Mouse (Mus musculus) left cerebral cortex, adult 8-10 months (tissue): ENCODE measurements around the gene Cog7. TPM values are rescaled to one million over a fixed set of nuclear protein-coding genes. Genes with fewer than 3 reads are reported as not detected.
A peak's percentile ranks its signal among the peaks of the same experiment; 100 is the strongest.

Source experiments
- DNase-seq, 2 experiments: peaks; one replicate each; pipeline ENCODE4 v3.0.0; 2022; ENCODE audit warnings: low spot score in 2 of 2
- total RNA-seq, 4 experiments: library from RNA; stranded (reverse); gene quantifications; 2 replicates each; pipeline ENCODE4 v1.2.4; 2022

Gene Cog7
- total RNA-seq, 4 experiments from 2014 or later, result 45.4 to 51.0 (median 48.1) TPM

DNA sequence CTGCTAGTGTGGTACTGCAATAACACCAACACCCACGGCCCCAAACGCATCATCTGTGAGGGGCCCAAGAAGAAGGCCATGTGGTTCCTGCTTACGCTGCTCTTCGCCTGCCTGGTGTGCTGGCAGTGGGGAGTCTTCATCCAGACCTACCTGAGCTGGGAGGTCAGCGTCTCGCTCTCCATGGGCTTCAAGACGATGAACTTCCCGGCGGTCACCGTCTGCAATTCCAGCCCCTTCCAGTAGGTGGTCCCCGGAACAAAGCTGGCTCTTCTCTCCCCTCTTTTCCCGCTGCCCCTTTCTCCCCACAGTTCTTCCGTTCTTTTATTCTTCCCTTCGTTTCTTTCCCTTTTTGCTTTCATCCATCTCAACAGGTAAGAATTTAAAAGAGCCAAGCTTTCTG, 82.2 kb downstream of the Cog7 start:
- no peak for DNase-seq

DNA sequence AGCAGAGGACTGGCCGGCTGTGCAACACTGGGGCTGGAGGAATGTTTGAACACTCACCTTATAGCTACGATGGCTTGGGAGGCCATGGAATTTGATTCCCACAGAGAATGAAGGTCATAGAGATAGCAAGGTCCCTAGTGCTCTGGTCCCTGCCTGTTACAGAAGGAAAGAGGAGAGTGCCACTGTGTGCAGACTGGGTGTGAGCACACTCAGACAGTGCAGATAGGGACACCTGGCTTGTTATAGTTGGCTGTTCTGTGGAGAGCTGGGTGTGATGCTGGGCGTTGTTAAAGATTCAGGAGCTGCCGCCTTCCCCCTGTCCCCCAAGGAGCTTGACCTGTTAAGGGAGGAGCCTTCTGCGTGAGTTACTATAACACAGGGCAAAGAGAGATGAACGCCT, 84.8 kb downstream of the Cog7 start:
- DNase-seq, result no peak

DNA sequence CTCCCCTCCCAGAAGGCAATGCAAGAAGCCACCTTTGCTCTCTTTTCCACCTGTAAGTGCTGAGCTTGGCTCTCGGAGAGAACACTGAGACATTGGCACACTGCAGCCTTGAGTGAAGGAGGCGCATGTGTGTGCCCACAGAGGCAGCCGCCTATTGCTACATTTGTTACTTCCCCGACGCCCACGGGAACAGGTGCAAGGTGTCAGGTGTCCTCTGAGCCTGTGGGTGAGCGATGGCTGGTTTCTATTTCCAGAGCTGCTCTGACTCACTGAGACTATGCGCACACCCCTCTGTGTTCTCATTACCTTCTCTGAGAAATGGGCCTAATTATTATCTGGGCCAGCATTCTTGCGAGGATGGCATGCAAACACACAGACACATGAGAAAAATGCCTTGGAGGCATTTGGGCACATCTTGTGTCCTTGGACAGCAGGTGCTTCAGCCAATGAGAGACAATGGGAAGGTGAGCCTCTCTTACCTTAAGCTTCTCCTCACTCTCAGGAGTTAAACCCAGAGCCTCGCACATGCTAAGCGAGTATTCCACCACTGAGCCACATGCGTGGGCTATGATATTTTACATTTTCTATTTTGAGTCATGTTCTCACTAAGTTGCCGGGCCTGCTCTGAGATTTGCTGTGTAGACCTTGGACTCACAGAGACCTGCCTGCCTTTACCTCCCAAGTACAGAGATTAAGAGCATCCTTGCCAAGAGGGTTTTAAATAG, 90.7 kb downstream of the Cog7 start:
- peak; percentile 21 to 87 for DNase-seq

DNA sequence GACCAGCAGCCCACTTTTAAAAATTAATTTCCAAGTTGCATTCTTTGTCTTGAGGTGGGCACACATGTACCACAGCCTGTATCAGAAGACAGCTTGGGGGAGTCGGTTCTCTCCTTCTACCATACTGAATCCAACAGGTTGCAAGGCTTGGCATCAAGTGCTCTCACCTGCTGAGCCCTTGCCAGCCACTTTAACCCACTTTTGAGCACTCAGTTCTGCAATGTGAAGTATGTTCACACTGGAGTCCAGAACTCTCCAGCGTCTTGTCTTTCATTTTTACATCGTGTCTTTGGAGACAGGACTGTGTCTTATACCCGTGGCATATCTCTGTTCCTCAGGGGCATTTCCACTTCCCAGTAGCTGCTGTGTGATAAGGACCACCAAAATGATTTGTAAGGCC, 101.3 kb downstream of the Cog7 start:
- no peak for DNase-seq

DNA sequence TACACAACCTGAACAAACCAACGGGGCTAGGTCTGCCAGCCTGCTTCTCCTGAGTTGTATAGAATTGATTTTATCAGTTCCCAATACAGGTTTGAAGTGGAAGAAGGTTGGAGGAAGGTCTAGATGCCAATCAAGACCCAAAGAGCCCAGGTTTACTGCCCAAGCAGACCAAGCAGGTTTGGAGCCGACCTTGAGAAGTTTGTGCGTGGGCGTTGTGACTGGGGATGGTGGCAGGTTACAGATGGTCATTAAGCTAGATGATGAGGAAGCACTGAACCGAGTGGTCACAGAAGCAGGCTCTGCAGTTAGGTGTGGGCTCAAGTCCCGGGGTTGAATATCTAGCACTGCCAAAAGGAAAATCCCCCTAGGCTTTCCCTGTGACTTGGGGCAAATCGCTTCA, 106.7 kb downstream of the Cog7 start:
- DNase-seq, result no peak

DNA sequence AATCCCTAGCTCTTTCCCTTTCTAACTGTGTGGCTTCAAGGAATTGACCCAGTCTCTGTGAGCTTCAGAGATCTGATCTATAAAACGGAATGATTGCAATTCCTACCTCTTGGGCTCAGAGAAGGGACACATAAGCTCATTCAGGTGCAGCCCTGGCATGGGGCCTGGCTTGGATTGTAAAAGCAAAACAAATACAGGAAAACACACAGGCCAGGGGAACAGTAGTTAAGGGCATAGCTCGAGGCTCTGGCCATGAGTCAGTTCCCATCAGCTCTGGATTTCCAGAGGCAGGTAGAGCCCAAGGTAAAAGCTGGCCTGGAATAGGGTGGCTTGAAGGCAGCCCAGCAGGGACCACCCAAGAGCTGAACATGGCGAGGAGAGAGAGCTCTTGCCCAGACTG, 107.5 kb downstream of the Cog7 start:
- no peak for DNase-seq

DNA sequence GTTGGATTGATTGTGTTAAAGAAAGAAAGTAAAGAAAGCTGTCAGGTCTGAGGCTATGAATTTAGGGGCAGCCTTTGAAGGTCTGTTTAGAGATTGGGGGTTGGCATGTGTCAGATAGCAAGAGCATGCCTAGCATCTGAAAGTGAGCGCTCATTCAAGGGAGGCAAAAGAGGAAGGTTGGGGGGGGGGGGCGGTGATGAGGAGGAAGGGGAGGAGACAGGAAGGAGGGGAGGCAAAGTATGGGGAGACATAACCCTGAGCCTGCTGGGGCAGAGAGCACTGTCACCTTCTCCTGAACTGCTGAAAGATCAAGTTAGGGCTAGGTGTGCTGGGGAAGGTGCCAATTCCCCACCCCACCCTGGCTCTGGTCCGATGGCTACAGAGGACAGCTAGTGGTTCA, 109.9 kb downstream of the Cog7 start:
- no peak for DNase-seq

DNA sequence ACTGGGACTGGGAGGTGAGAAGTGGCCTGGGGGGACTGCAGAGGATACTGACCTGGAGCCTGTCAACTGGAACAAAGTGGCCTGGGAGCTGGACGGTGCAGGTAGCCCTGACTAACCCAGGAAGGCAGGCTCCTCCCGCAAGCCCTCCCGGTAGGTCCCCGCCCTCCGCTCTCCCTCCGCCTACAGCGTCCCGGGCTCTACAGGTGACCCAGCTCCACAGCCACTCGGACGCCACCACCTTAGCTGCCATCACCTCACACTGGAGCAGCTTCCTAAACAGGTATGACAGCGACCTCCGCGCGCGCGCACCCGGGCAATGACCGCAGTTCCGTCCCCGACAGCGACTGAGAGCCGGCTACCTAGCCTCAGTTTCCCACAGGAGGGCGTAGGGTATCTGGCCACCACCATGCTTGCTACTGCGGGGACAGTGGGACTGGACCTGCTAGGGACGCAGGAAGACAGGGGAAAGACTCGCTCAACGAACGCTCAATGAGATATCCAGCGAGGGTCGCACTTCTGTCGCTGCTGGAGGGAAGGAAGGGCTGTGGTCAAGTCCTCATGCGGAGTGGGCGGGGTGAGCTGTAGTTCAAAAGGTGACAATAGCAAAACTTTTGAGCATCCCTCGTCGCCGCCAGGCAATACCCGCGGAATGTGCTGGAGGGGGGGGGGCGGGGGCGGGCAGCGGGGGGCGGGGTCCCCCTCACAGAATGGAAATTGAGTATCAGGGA, 116.5 kb downstream of the Cog7 start, which contains the start of gene Scnn1b:
Gene Scnn1b (plus strand): TSS at position 181 of the 728 bp plus-strand sequence.
- no peak for DNase-seq

DNA sequence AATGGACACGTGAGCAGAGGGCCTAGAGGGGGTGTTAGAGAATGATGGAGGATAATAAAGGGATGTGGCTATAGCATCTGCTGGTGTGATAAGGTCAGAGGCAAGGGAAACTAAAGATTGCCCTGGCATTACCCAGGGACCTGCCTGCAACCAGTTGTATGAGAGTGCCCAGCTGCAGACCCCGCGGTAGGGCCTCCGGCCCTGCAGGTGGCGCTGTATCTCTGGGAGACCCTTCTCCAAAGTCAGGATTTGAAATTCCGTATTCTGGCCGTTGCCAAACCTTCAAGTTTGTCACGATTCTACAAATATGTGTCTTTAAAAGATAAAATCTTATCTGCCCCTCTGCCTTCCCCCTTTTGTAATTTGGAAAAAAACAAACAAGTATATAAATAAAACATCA, 122.6 kb downstream of the Cog7 start:
- DNase-seq, result no peak

DNA sequence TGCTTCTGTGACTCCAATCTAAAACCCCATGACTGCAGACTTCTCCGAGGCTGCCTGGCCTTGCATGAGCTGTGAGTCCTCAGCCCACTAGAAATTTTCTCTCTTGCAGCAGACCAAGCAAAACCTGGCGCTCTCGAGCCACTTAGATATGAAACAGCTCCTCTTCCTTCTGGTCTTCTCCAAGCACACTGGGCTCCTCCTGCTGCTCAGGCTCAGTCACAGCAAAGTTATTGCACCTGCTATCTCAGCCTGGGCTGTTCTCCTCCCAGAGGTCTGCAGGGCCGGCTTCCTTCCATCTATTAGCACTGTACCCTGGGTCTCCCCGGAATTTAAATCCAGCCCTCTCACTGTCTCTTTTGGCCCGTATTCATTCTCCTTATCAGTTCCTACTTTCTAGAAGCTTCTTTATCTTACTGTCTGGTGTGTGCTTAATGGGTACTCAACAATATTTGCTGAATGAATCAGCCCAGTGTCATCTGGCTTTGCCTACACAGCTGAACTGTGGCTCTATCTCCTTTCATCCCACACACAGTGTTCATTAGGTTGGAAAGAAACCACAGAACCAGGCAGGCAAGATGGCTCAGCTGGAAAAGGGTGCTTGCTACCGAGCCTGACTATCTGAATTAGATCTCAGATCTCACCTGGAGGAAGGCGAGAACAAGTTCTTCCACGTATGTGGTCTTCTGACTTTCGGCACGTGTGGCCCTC, 124.2 kb downstream of the Cog7 start:
- no peak for DNase-seq

DNA sequence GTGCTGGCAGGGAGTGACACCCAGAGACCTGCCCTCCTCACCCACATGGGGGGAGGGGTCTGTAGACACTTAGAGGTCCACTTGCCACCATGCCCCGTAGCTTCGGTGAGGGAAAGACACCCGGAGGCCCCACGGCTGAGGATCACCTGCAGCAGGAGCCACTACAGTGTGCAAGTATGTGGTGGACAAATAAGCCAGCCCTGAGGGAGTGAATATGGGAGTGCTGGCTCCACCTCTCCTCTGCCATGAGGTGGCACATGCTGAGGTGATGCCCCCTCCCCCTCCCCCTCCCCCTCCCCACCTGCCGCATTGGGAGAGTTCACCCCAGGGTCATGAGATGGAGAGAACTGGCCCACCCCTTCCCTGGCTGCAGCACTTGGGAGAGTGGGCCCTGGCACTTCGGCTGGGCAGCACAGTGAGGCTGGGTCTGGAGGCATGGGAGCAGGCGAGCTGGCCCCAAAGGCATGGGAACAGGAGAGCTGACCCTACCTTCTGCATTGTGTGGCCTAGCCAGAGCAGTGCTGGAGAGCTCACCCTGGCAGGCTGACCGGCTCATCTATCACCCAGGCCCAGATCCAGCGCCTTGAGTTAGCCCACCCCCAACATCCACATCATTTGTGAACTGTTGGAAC, 132.9 kb downstream of the Cog7 start:
- no peak for DNase-seq

DNA sequence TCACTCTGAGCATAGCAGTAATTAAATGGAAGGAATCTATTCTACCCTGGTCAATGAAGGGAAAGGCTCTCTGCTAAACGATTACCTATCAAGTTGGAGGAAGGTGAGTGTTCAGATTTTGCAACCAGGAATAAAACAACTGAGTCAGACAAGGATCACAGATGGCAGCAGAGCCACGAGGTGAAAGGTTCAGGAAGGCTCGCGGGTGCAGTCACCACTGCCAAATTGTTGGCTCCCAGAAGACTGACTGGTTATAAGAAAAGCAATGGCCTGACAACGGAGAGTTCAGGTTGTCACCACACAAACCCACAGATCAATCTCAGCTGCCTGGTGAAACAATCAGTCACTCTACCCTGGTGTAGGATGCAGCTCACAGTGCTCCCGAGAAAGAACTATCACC, 135.5 kb downstream of the Cog7 start:
- no peak for DNase-seq

DNA sequence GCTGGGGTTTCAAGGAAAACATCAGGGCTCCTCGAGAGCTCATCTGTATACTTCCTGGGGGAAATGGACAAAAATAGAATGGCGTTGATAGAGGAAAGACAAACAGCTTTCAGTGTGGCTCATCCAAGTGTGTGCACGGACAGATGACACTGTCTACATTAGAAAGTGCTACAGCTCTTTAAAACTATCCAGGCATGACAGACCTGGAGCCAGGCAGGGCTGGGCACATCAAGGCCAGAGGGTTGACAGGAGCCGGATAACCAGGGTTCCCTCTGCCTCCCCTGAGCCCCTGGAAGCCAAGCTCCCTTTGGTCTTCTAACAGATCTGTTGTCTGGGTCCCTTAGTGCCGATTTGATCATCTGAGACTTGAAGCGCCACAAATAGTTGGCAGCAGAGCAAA, 139.3 kb downstream of the Cog7 start:
- no peak for DNase-seq

DNA sequence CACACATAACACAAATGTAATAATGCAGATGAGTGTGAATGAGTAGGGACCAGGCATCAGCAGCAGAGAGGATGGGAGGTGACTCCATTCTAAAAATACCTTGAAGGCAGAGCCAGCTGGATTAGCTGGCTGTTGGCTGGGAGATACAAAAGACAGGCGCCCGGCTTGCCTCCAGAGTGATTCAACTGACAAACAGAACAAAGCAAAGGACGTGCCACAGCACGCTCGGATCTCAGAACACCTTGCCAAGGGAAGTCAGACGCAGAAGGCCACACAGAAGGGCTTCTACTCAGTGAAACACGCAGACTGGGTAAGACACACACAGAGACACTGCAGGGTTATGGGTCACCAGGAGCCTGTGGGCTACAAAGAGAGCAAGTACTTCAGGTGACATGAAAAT, 140.7 kb downstream of the Cog7 start:
- peak in 1 of 2 experiments; percentile 42 for DNase-seq

DNA sequence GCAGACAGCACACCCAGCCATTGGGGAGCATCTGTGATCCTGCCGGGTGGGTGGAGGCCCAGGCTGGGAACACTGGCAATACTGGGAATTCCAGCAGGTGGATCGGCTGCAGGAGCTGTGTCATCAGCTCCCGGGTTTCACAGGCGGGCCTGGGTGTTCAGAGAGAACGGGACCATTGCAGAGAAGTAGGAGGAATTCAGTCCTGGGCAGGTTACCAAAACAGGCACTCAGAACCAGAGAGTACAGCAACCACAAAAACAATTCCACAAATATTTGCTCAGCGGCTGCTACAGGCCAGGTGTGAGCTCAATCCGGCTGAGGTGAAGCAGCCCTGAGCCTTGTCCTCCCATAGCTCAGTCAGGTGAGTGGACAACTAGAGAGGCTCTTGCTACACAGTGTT, 144.7 kb downstream of the Cog7 start:
- DNase-seq, result peak in 1 of 2 experiments; percentile 16

DNA sequence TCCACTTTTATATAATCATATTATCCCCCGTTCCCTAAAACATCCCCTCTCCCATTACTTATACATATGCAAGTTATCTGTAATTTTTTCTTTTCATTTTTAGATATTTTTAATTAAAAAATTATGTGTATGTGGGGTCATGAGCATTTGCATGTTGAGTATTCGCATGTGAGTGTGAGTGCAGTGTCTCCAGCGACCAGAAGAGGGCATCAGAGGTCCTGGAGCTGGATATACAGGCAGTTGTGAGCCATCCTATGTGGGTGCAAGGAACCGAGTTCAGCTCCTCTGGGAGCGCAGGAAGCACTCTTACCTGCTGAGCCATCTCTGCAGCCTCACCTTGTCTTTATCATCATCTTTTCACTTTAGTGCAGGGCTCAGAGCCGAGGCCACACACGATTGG, 146.1 kb downstream of the Cog7 start:
- DNase-seq, result no peak

Other genes starting within 250 kb of the Cog7 start
- under 1 TPM; 0.21 to 0.38 (median 0.30) TPM for gene Scnn1g, start 247.2 kb downstream of the Cog7 start, total RNA-seq
- gene Scnn1b, start 116.7 kb downstream of the Cog7 start, total RNA-seq, result not detected
- 10 to 100 TPM; 30.4 to 37.7 (median 35.3) TPM for gene Gga2, start 39.5 kb upstream of the Cog7 start, total RNA-seq
- 10 to 100 TPM; 50.2 to 58.3 (median 51.9) TPM for gene Ubfd1, start 85.5 kb upstream of the Cog7 start, total RNA-seq
- gene Ears2, start 85.6 kb upstream of the Cog7 start, total RNA-seq, result 1 to 10 TPM; 7.1 to 8.4 (median 7.9) TPM
- 100 to 1,000 TPM; 243 to 272 (median 259) TPM for gene Ndufab1, start 120.2 kb upstream of the Cog7 start, total RNA-seq
- gene Palb2, start 151.3 kb upstream of the Cog7 start, total RNA-seq, result 1 to 10 TPM; 1.8 to 2.3 (median 2.0) TPM
- gene Dctn5, start 151.3 kb upstream of the Cog7 start, total RNA-seq, result 100 to 1,000 TPM in 2 of 4 experiments, 10 to 100 TPM in 2; 96.3 to 105 (median 100) TPM
- gene Plk1, start 177.7 kb upstream of the Cog7 start, total RNA-seq, result 1 to 10 TPM; 1.4 to 2.0 (median 1.7) TPM
- under 1 TPM; 0.33 to 0.87 (median 0.71) TPM for gene Ern2, start 204.5 kb upstream of the Cog7 start, total RNA-seq
- gene Chp2, start 237.8 kb upstream of the Cog7 start, total RNA-seq, result 1 to 10 TPM; 4.6 to 5.9 (median 5.0) TPM